Mouse (Mus musculus) lung, postnatal 0 days (tissue): Measurements from ENCODE around the gene Tefm.

Experiments
- CTCF ChIP-seq: IDR thresholded peaks from 2 replicates; pipeline ENCODE4 v1.5.1; 2016; ENCODE audit warnings: antibody characterized with exemption, mild to moderate bottlenecking
- EP300 ChIP-seq: IDR thresholded peaks from 2 replicates; pipeline ENCODE4 v1.6.1; 2016; ENCODE audit warnings: antibody characterized with exemption, mild to moderate bottlenecking, control low read depth

DNA sequence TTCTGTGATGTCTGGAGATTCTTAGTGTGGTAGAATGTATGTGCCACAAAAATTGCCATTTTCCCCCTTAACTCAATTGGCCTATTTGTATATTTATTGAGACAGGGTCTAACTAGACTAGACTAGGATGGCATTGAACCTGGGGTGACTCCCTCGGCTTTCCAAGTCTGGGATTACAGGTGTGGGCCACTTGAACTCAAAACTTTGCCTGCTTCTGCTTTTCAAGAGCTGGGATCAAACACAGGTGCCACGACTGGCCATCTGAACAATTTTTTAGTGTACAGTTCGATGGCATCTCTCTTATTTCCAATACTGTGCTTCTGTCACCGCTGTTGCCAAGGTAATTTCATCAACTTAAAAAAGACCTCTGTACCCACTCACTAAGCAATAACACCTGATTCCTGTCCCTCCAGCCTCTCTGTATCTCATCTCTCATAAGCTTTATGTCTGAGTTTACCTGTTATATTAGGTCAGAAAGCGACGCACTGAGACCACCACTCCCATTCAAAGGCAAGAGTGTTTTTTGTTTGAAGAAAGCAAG is 42.6 kb upstream of the Tefm start:
- TF ChIP-seq CTCF (no peak), EP300 (no peak)
